Mouse (Mus musculus): ENCODE data around the gene Fndc3a.

Gene Fndc3a

DNA sequence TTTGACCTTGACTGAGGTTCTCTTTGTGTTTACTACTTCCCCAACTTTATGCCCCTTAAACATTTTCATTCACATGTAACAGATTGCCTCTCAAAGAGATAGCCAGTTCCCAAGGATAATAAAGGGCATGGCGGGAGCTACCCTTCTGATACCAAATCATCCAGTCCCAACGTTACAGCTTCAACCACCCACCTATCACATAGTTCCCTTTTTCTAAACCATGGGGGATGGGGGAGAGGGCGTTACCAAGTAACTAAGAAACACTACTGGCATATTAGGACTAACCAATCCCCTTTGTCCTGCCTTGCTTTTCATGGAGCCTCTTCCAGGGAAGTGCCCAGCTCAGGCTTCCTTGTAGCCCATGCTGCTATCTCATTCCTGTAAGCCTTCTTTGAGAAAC is 32.6 kb downstream of the Fndc3a start:
- DNase-seq (ENCODE audit: extremely low read depth, low read depth, low spot score): no peak

DNA sequence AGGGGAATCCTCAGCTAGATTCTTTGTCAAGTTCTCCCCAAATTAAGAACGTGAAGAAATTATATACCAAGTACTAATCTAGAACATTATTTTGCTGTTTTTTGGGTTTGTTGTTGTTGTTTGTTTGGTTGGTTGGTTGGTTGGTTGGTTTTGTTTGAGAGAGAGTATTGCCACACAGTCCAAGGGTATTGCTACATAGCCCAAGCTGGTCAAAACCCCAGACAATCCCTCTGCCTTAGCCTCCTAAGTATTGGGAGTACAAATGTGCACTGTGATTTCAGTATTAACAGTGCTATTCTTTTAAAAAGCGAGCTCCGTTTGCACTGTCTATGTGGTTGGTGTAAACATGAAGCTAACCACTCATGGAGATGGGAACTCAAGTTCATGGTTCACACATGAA is 37.9 kb downstream of the Fndc3a start:
- no peak for DNase-seq (ENCODE audit: extremely low read depth, low read depth, low spot score)

DNA sequence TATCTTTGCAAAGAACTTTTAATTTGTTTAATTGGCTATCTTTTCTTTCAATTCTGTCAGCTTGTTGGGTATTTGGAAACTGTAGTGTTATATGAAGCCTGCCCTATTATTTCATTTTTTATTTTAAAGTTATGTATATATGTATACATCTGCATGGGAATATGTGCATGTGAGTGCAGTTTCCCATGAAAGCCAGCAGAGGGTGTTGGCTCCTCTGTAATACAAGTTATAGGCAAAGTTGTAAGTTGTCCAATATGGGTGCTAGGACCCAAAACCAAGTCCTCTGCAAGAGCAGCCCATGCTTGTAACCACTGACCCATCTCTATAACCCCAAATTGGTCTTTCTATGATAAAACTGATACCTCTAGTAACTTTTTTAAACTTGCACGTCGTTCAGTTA is 38.8 kb downstream of the Fndc3a start:
- no peak for DNase-seq (ENCODE audit: extremely low read depth, low read depth, low spot score)

DNA sequence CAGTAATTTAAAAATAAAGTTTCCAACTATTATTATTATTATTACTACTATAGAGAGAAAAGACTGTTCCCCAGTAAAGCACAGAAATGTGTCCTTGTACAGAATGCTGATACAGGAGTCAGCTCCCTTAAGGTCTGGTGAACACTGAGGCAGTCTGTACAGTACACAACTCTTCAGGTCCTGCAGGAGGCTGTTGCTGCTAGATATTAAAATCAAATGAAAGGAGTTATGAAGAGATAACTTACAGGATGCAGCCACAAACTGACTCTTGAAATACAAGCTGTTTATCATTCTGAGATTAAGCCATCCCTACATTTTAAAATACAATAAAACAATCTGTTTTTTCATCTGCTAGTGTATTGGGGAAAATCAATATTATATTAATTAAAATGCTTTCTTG is 60.5 kb downstream of the Fndc3a start:
- DNase-seq (ENCODE audit: extremely low read depth, low read depth, low spot score): no peak

DNA sequence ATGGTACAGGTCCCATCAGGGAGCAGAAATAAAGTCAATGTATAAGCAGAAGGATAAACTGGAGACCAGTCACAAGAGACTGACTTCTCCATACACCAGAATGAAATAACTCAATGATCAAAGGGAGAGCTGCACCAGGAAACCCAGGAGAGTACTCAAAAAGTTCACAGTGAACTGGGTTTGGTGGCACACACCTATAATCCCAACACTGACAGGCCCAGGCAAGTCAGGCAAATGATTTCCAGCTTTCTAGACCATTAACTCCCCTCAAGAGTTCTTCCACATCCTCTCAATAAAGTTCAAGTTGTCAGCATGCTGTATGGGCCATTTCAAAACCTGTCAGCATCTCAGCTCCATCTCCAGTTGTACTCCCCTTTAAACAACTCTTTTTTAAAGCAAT is 64.3 kb downstream of the Fndc3a start:
- no peak for DNase-seq (ENCODE audit: extremely low read depth, low read depth, low spot score)

DNA sequence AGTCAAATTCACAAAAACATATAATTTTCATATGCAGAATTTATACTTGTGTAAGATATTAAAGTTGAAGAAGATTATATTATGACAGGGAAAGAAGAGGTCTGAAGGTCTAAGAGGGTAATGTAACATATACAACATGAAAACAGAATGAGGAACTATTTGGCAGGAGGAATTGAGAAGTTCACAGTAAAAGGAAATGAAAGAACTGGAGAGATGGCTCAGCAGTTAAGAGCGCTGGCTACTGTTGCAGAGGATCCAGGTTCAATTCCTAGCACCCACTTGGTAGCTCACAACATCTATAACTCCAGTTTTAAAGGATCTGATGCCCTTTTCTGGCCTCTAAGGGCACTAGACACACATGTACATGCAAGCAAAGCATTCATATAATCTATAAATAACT is 65.2 kb downstream of the Fndc3a start:
- no peak for DNase-seq (ENCODE audit: extremely low read depth, low read depth, low spot score)

DNA sequence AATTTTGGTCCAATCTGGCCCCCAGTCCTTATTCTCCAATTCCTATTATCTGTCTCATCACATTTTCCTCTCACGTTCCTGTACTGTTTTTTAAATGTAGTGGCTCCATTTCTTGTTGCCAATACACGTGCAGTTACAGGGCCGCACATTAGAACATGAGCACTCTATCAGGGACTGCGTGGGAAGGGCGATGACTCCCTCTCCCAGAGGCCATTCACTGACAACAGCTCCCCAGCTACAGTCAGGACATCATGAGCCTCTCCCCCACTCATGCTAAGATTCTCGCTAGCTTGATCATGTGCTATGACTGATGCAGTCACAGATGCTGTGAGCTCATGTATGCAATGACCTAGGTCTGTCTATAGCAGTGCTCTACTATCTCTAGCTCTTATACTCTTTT is 71.3 kb downstream of the Fndc3a start:
- DNase-seq (ENCODE audit: extremely low read depth, low read depth, low spot score): no peak

DNA sequence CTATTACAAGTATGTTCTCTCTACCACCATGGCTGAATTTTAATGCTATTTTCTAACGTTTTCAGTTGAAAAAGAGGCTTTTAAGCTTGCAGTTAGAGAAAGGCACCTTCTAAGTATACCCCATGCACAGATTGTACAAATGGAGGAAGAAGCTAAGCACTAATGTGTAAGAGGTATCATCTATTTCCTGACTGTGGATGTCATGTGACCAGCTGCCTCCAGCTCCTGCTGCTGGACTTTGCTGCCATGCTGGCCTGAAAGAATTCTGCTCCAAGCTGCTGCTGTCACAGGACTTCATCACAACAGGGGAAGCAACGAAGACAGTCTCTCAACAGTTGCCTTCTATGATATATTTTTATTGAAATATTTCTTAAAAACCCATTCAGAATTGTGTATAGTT is 76.2 kb downstream of the Fndc3a start:
- no peak for DNase-seq (ENCODE audit: extremely low read depth, low read depth, low spot score)

DNA sequence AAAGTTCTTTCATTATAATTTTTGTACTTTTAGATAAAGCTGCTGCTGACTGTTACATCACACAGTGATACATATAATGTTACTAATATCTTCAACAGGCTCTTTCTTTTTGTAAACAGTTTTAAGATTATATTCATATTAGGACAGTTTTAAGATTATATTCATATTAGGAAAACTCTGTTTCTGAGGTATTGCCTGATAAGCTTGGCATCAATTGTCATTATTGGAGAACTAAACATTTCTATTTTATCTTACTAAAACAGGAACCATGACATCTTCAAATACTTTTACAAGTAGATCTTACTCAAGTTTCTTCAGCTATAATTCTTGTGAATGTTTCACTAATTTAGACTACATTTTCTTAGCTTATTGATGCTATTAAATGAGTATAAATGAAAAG is 84.4 kb downstream of the Fndc3a start:
- DNase-seq (ENCODE audit: extremely low read depth, low read depth, low spot score): no peak

DNA sequence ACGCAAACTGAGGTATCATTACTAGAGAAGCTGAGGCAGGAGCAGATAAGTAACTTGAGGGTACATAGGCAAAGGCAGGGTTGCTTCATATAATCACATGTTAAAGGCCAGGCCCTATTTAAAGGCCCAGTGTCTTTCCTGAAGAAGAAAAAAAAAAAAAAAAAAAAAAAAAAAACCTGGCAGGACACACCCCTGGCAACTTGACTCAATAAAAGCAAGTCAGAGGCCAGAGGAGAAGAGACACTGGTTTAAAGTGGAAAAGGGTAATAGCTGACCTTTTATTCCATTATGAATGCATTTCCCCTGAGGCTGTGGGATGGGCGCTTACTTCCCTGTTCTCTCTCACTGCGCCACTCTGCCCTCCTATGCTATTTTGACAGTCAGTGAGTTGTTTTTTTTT is 105.7 kb downstream of the Fndc3a start:
- DNase-seq (ENCODE audit: extremely low read depth, low read depth, low spot score): no peak

DNA sequence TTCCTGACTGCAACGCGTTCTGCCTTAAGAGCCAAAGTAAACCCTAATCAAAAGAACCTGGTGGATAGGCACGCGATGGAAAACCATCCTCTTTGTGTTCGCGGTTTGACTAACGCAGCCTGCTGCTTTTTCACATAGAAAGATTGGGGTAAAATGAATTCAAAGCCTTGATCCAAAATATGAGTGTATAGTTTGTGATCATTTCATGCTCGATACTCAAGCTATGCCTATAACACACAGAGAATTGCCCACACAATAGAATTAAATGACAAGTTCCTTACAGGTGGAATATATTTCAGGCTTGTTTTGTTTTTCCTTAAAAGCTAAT is 106.6 kb downstream of the Fndc3a start:
- DNase-seq (ENCODE audit: extremely low read depth, low read depth, low spot score): no peak

DNA sequence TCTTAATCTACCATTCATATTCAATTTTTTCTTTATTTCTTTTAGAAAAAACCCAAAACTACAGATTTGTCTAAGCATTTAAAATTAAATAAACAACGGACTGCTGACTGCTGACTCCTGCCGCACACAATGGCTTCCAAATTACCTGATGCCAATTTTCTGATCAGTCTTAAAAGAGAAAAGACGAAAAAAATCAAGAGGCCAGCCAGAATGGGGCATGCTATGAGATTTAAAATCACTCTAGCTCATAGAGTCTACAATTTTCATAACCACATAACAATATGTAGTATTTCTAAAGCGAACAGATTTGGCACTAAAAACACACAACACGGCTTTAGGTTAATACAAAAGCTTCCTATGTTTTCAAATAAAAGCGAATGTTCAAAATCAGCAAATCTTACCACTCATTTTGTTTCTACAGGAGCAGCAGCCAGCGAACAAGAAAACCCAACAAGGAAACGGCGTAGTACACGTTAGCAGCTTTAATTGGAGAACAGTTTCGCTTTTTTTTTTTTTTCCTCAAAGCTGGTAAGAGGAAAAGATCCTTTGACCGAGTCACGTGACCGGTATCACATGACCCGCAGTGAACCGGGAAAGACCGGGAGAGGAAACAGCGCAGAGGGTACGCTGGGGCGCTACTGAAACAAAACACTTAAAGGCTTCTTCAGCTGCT is 107.1 kb downstream of the Fndc3a start:
- DNase-seq (ENCODE audit: extremely low read depth, low read depth, low spot score): no peak

DNA sequence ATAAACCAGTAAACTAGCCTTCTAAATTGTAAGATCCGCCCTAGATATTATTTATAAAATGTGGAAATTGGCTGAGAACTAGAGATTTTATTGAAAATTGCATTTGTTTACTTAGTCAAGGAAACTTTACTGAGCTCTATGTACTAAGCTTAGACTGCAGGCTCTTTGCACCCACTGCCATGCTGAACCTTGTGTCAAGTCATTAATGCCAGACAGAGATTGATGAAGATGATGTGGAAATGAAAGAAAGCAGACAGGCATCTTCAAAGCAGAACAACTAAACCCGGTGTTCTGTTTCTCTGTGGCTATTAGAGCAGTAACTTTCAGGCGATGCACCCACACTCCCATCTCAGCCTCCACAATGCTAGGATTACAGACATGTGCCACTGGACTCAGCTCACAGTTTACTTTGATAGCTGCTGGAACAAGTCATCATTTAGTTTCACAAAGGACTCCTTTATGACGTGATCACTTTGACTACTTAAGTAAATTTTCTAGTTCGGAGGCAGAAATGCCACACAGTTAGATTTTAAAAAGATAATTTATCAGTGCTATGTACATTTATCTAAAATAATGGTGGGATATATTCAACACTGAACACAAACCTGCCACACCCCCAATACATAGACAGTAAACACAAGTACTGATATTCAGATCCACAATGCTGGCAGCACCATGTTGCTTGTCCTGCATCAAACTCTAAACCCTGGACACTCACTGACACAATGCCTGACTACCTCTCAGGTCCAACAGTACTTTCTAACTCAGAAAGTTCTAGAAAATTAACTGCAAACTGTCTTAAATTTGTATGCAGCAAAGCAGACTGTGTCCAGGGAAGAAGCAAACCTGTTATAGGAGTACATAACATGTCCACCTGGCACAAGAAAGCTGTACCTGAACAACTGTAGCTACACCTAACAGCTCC is 108.2 kb downstream of the Fndc3a start:
- DNase-seq (ENCODE audit: extremely low read depth, low read depth, low spot score): no peak

DNA sequence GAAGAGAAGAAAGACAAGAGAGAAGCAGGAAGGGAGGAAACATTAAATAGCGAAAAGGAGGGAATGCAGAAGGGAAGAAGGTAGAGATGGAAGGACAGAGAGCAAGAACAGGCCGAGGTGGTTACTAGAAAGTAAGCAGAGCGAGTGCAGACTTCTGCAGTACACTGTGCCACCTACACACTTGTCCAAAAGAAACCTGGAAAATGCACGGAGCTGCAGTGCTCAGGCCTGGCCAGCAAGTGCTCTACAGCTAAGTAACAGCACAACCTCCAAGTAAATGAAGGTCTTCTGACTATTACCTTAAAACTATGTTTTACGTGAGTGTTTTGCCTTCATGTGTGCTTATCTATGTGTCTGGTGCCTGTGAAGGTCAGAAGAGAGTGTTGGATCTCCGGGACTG is 109.4 kb downstream of the Fndc3a start:
- DNase-seq (ENCODE audit: extremely low read depth, low read depth, low spot score): no peak

DNA sequence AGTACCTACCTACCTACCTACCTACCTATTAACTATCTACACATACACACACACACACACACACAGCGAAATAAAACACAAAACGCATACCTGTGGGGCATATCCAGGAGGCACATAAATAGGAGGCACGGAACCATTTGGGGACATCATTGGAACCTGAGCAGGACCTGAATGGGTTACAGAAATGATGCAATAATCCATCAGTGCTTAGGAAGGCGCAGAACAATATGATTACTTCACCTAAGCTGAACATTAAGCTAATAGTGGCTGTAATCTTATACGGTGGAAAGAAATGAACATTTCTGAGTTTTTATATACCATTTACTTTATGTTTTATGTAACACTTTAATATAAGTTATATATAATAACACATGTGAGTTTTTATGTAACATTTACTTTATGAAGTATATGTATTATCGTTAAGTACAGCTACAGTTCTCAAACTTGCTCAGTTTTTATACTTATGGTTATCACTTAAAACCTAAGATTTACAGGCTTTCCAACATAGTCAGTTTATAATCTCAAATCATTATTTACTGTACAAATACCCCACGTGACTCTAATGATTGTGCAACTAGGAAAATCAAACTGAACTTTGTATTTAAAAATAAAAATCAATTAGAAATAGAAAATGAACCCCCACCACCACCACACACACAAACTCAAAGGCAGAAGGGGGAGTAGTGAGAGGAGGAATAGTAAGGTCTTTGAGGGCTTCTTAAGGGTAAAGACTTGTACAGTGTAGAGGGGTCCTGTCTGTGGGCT is 110.6 kb downstream of the Fndc3a start:
- no peak for DNase-seq (ENCODE audit: extremely low read depth, low read depth, low spot score)

DNA sequence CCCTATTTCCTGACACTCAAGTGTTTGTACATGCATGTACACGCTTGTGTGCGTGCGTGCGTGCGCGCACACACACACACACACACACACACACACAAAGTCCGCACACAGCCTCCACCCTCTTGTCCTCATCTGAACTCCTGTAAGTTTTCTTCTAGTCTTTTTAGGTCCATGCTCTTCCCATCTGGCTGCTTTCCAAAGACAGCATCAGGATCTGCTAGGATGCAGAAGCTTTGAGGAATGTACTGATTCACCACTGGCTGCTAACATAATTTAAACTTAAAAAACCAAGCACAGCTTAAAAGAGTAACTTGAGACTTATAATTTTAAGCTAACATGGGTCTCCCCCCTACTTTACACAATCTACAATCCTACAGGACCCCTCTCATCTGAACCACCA is 115.6 kb downstream of the Fndc3a start:
- no peak for DNase-seq (ENCODE audit: extremely low read depth, low read depth, low spot score)

DNA sequence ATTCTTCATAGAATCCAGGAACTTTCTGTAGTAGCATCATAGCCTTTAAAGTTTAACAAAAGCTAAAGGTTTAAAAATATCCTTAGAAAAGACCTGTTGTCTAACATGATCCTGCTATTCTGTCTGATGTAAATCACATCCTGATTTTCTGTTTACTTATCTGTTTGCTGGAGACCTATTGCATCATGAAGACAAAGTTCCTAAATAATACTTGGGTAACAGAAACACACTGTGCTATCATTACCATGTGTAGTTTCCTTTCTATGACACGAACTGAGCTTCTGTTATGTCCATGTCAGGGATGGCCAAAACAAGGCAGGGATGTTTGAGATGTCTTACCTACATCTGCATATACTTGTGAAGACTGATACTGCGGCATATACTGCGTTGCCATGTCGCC is 120.4 kb downstream of the Fndc3a start:
- DNase-seq (ENCODE audit: extremely low read depth, low read depth, low spot score): no peak

DNA sequence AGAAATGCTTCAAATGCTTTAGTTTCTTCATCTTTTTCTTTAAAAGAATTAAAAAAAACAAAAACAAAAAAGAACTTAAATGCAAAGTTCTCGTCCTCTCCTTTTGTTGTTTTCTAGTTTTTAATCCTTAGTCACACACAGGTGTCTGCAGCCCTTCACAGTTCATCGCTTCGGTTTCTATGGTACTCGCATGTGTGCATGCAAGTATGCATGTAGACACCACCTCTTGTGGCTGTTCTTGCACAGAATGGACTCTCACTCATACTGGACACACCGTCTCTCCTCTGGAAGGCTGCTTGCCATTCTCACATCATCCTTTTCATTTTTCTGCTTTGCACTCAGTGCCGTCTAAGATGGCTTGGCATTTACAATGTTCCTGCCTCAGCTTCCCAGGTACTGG is 126.8 kb downstream of the Fndc3a start:
- no peak for DNase-seq (ENCODE audit: extremely low read depth, low read depth, low spot score)

DNA sequence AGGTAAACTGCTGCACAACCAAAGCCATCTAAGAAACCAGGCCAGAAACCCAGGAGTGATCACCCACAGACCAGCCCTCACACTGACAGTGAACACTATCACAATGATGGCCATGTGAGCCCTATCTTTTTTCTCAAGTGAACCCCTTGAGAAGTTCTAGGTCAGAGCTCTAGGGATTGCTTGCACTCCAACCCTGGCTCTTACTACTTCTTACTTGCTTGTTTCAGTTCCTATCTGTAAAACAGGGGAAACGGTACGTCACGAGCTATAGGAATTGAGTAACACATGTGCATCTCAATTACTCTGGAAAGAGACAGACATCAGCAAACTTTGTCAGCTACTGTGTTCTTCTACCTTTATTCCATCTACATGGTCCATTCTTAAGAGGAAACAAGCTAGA is 128.8 kb downstream of the Fndc3a start:
- DNase-seq (ENCODE audit: extremely low read depth, low read depth, low spot score): no peak

DNA sequence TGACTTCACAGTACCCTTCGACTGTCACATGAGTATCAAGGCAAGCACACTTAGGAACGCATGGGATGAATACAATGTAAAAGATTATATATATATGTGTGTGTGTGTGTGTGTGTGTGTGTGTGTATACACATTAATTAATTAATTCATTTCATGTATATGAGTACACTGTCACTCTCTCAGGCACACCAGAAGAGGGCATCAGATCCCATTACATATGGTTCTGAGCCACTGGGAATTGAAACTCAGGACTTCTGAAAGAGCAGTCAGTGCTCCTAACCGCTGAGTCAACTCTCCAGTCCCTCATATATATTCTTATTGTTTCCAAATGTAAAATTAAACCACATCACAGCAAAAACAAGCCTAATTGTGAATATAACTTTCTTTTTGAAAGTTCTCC is 133.5 kb downstream of the Fndc3a start:
- DNase-seq (ENCODE audit: extremely low read depth, low read depth, low spot score): no peak

DNA sequence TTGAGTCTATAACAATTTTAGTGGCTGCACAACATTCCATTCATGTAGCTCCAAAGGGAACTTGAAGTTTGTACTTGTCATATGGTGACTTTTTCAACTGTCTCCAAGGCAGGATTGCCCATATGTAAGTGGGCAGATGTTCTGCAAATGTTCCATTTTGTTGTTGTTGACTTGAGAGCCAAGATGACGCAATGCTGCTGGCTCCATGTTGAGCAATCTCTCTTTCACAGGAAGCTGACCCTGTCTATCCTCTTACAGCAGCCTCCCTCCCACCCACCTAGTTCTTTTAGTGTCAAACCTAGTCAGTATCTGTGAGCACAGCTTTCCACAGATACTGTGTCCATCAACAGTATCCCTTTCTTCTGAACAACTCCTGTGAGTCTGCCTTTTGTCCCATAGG is 145.9 kb downstream of the Fndc3a start:
- DNase-seq (ENCODE audit: extremely low read depth, low read depth, low spot score): peak; percentile 16

DNA sequence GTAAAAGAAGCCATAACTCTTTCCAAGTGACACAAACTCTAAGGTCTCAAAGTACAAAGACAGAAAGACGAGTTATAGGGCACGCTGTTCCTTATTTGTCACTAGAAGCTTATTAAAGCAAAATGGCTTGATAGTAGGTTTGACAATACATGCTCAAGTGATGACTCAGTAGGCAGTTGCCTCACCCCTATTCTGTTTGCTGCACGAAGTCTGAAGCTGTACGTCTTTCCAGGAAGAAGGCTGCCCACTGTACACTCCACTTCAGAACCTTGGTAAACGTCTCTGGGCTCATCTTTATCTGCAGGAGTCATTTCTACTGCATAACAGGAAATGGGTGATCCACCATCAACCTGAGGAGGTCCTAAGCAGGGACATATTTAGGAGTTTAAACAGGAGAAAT is 151.0 kb downstream of the Fndc3a start:
- DNase-seq (ENCODE audit: extremely low read depth, low read depth, low spot score): no peak
